Mouse (Mus musculus) MEL (cell line): ENCODE measurements around the gene Smchd1. TPM values are rescaled to one million over a fixed set of nuclear protein-coding genes. Genes with fewer than 3 reads are reported as not detected.
"Not testable (repeated sequence)": the region's sequence is repeated elsewhere in the genome, so short reads cannot be mapped to it uniquely, and the experiment has no call there.

Experiments
- DNase-seq: peaks from one replicate; pipeline ENCODE4 v3.0.0; 2011; ENCODE audit warnings: low read depth, low spot score
- H3K27ac ChIP-seq: 2 replicates; pipeline ENCODE4 v1.5.1; 2012; ENCODE audit warnings: low read depth, mild to moderate bottlenecking, control low read depth, low read length, moderate library complexity; ENCODE audit not compliant: control insufficient read depth
- H3K27me3 ChIP-seq, 2 experiments: fragments of 150-350 bp in 1 of 2; sonication (generic) in 1 of 2; 2 replicates each; pipeline ENCODE4 v1.6.1; 2012; ENCODE audit warnings: low read length in 2 of 2, mild to moderate bottlenecking in 2 of 2, improper control_type of control experiment in 1 of 2, moderate library complexity in 1 of 2; ENCODE audit not compliant: insufficient read depth in 2 of 2, control insufficient read depth in 1 of 2
- H3K36me3 ChIP-seq, 2 experiments: 2 replicates each; pipeline ENCODE4 v1.6.1; 2012 to 2014; ENCODE audit warnings: low read length in 2 of 2, improper control_type of control experiment in 1 of 2, inconsistent platforms in 1 of 2, mild to moderate bottlenecking in 1 of 2; ENCODE audit not compliant: insufficient read depth in 2 of 2, control insufficient read depth in 1 of 2
- H3K4me1 ChIP-seq, 2 experiments: fragments of 150-350 bp in 1 of 2; sonication (generic) in 1 of 2; 2 replicates each; pipeline ENCODE4 v1.6.1; 2012; ENCODE audit warnings: low read length in 2 of 2, improper control_type of control experiment in 1 of 2, mild to moderate bottlenecking in 1 of 2; ENCODE audit not compliant: insufficient read depth in 2 of 2, control insufficient read depth in 1 of 2
- H3K4me3 ChIP-seq, 2 experiments: fragments of 150-350 bp in 1 of 2; sonication (generic) in 1 of 2; 2 replicates each; pipeline ENCODE4 v1.5.1; 2012; ENCODE audit warnings: low read depth in 2 of 2, low read length in 2 of 2, mild to moderate bottlenecking in 2 of 2, moderate library complexity in 2 of 2, control low read depth in 1 of 2, improper control_type of control experiment in 1 of 2; ENCODE audit not compliant: control insufficient read depth in 1 of 2, insufficient read depth in 1 of 2
- H3K79me2 ChIP-seq: 2 replicates; pipeline ENCODE4 v1.6.1; 2012; ENCODE audit warnings: mild to moderate bottlenecking, low read length, moderate library complexity; ENCODE audit not compliant: control insufficient read depth, poor library complexity, insufficient read depth
- H3K9ac ChIP-seq: 2 replicates; pipeline ENCODE4 v1.6.1; 2012; ENCODE audit warnings: low read depth, mild to moderate bottlenecking, control low read depth, low read length, moderate library complexity; ENCODE audit not compliant: control insufficient read depth, poor library complexity, severe bottlenecking
- H3K9me3 ChIP-seq: fragments of 150-350 bp; sonication (generic); replicated peaks from 2 replicates; pipeline ENCODE4 v1.6.1; 2012; ENCODE audit warnings: mild to moderate bottlenecking, low read length, improper control_type of control experiment, moderate library complexity; ENCODE audit not compliant: insufficient read depth
- BHLHE40 ChIP-seq: IDR thresholded peaks from 2 replicates; pipeline ENCODE4 v1.6.1; 2012; ENCODE audit warnings: low read depth, mild to moderate bottlenecking, inconsistent platforms, low read length, improper control_type of control experiment, borderline replicate concordance
- CHD1 ChIP-seq: IDR thresholded peaks from 2 replicates; pipeline ENCODE4 v1.6.1; 2012; ENCODE audit warnings: low read depth, mild to moderate bottlenecking, inconsistent platforms, low read length, improper control_type of control experiment
- CTCF ChIP-seq, 3 experiments: IDR thresholded peaks in 2 of 3; conservative IDR thresholded peaks in 1 of 3; 2 replicates each; pipeline ENCODE4 v1.5.1; 2011 to 2012; ENCODE audit warnings: low read length in 3 of 3, low read depth in 2 of 3, mild to moderate bottlenecking in 2 of 3, improper control_type of control experiment in 1 of 3, inconsistent platforms in 1 of 3, mixed read lengths in 1 of 3, moderate library complexity in 1 of 3; ENCODE audit not compliant: control insufficient read depth in 1 of 3, insufficient read depth in 1 of 3, poor library complexity in 1 of 3, severe bottlenecking in 1 of 3
- ELF1 ChIP-seq: IDR thresholded peaks from 2 replicates; pipeline ENCODE4 v1.6.1; 2014; ENCODE audit warnings: low read depth, mild to moderate bottlenecking, inconsistent platforms, low read length, improper control_type of control experiment, moderate library complexity
- EP300 ChIP-seq, 2 experiments: IDR thresholded peaks; 2 replicates each; pipeline ENCODE4 v1.6.1; 2011; ENCODE audit warnings: improper control_type of control experiment in 2 of 2, low read length in 2 of 2, low read depth in 1 of 2, mild to moderate bottlenecking in 1 of 2
- ETS1 ChIP-seq: IDR thresholded peaks from 2 replicates; pipeline ENCODE4 v1.6.1; 2012; ENCODE audit warnings: low read depth, mild to moderate bottlenecking, inconsistent platforms, low read length, improper control_type of control experiment, moderate library complexity
- MAZ ChIP-seq: IDR thresholded peaks from 2 replicates; pipeline ENCODE4 v1.6.1; 2012; ENCODE audit warnings: low read depth, mild to moderate bottlenecking, inconsistent platforms, low read length, improper control_type of control experiment
- MXI1 ChIP-seq: IDR thresholded peaks from 2 replicates; pipeline ENCODE4 v1.6.1; 2011; ENCODE audit warnings: mild to moderate bottlenecking, low read depth, low read length, improper control_type of control experiment
- MYC ChIP-seq: IDR thresholded peaks from 2 replicates; pipeline ENCODE4 v1.6.1; 2011; ENCODE audit warnings: low read depth, mild to moderate bottlenecking, low read length, improper control_type of control experiment, moderate library complexity
- NELFE ChIP-seq: IDR thresholded peaks from 2 replicates; pipeline ENCODE4 v1.6.1; 2011; ENCODE audit warnings: low read depth, low read length, improper control_type of control experiment
- NRF1 ChIP-seq: IDR thresholded peaks from 2 replicates; pipeline ENCODE4 v1.6.1; 2014; ENCODE audit warnings: low read depth, mild to moderate bottlenecking, inconsistent platforms, low read length, improper control_type of control experiment, moderate library complexity; ENCODE audit not compliant: poor library complexity, insufficient read depth, severe bottlenecking
- POLR2A ChIP-seq, 2 experiments: IDR thresholded peaks; 2 replicates each; pipeline ENCODE4 v1.6.1; 2011 to 2012; ENCODE audit warnings: low read length in 2 of 2, mild to moderate bottlenecking in 2 of 2, control low read depth in 1 of 2, improper control_type of control experiment in 1 of 2, low read depth in 1 of 2, moderate library complexity in 1 of 2; ENCODE audit not compliant: control insufficient read depth in 1 of 2, insufficient read depth in 1 of 2, poor library complexity in 1 of 2
- POLR2AphosphoS2 ChIP-seq: IDR thresholded peaks from 2 replicates; pipeline ENCODE4 v1.6.1; 2011; ENCODE audit warnings: low read length, improper control_type of control experiment
- SIN3A ChIP-seq: IDR thresholded peaks from 2 replicates; pipeline ENCODE4 v1.6.1; 2012; ENCODE audit warnings: low read length, improper control_type of control experiment, inconsistent platforms
- SMC3 ChIP-seq: IDR thresholded peaks from 2 replicates; pipeline ENCODE4 v1.6.1; 2011; ENCODE audit warnings: low read depth, low read length, improper control_type of control experiment
- TAL1 ChIP-seq: IDR thresholded peaks from 2 replicates; pipeline ENCODE4 v1.6.1; 2012; ENCODE audit warnings: mild to moderate bottlenecking, inconsistent platforms, low read length, moderate library complexity, mixed read lengths
- TBP ChIP-seq: IDR thresholded peaks from 2 replicates; pipeline ENCODE4 v1.8.0; 2011; ENCODE audit warnings: low read depth, low read length, improper control_type of control experiment
- TCF12 ChIP-seq: IDR thresholded peaks from 2 replicates; pipeline ENCODE4 v1.6.1; 2014; ENCODE audit warnings: low read depth, mild to moderate bottlenecking, inconsistent platforms, low read length, improper control_type of control experiment, moderate library complexity
- UBTF ChIP-seq: IDR thresholded peaks from 2 replicates; pipeline ENCODE4 v1.6.1; 2012; ENCODE audit warnings: low read depth, mild to moderate bottlenecking, inconsistent platforms, low read length, improper control_type of control experiment, moderate library complexity, borderline replicate concordance; ENCODE audit not compliant: insufficient read depth
- USF2 ChIP-seq, 2 experiments: IDR thresholded peaks; 2 replicates each; pipeline ENCODE4 v1.6.1; 2011 to 2012; ENCODE audit warnings: improper control_type of control experiment in 2 of 2, low read length in 2 of 2, borderline replicate concordance in 1 of 2, inconsistent platforms in 1 of 2, low read depth in 1 of 2, mild to moderate bottlenecking in 1 of 2; ENCODE audit not compliant: insufficient read depth in 1 of 2
- ZC3H11A ChIP-seq: IDR thresholded peaks from 2 replicates; pipeline ENCODE4 v1.6.1; 2012; ENCODE audit warnings: low read depth, mild to moderate bottlenecking, inconsistent platforms, low read length, improper control_type of control experiment
- polyA plus RNA-seq, 2 experiments: library from polyadenylated mRNA; stranded (reverse) in 1 of 2; unstranded in 1 of 2; fragments of >175 nt in 1 of 2; fragments of >200 nt in 1 of 2; gene quantifications; 2 replicates each; pipeline versions ENCODE4 v1.2.1 to v1.2.4; 2012; ENCODE audit warnings: low replicate concordance in 2 of 2, low read depth in 1 of 2; ENCODE audit not compliant: insufficient read length in 2 of 2, insufficient read depth in 1 of 2, missing spikeins in 1 of 2
- total RNA-seq: library from RNA; depleted of rRNA; stranded (reverse); fragments of 300-350 nt; gene quantifications from 2 replicates; pipeline ENCODE4 v1.2.3, GENCODE M21; 2012

Smchd1 gene
- total and polyA plus RNA-seq, 3 experiments: 43.6 to 164 (median 45.7) TPM

GRCm38 (mm10) chr17:71444126-71444525 lies 31.0 kb downstream of the Smchd1 start:
- no peaks in the 10 kb centered on the region for H3K9me3 ChIP-seq
- H3K27ac ChIP-seq: no peak overlapping the region
- no peaks in the 10 kb centered on the region for H3K27me3 ChIP-seq
- no peak overlapping the region for H3K4me3 ChIP-seq
- H3K36me3 ChIP-seq: peaks cover 0 to 44% of the 10 kb centered on the region in 2 experiments; a peak in 2 of 4 replicates
- H3K9ac ChIP-seq: no peak overlapping the region
- no peaks in the 10 kb centered on the region for H3K4me1 ChIP-seq
- H3K79me2 ChIP-seq: no peaks in the 10 kb centered on the region
- no peak for DNase-seq
- no peak for TF ChIP-seq ELF1
- no peak for TF ChIP-seq SIN3A
- no peak for TF ChIP-seq MXI1
- no peak for TF ChIP-seq POLR2A (IDR thresholded peaks at IDR 0.05; ENCODE audit: control insufficient read depth in 1 of 2, insufficient read depth in 1 of 2, low read depth in 1 of 2, low read length in 2 of 2, poor library complexity in 1 of 2)
- no peak for TF ChIP-seq POLR2AphosphoS2
- TF ChIP-seq TBP: no peak
- no peak for TF ChIP-seq CHD1
- no peak for TF ChIP-seq TCF12
- TF ChIP-seq EP300 (IDR thresholded peaks at IDR 0.05; ENCODE audit: low read depth in 1 of 2, low read length in 2 of 2): no peak
- no peak for TF ChIP-seq SMC3
- no peak for TF ChIP-seq UBTF
- TF ChIP-seq MAZ: no peak
- no peak for TF ChIP-seq ETS1
- TF ChIP-seq ZC3H11A: no peak
- TF ChIP-seq BHLHE40: no peak
- TF ChIP-seq TAL1: no peak
- TF ChIP-seq, all 39 proteins: peak for 0

- Histone ChIP-seq H3K9me3 (no peaks in the 10 kb centered on the region), H3K9ac (no peak overlapping the region), H3K27ac (no peak overlapping the region), H3K4me3 (no peak overlapping the region), H3K4me1 (no peaks in the 10 kb centered on the region), H3K36me3 (peaks cover 0 to 42% of the 10 kb centered on the region in 2 experiments; a peak in 2 of 4 replicates), H3K27me3 (no peaks in the 10 kb centered on the region), H3K79me2 (no peaks in the 10 kb centered on the region)
- DNase-seq: no peak
- TF ChIP-seq CTCF (IDR thresholded peaks at IDR 0.05 in 2 of 3, conservative IDR thresholded peaks at IDR 0.05 in 1 of 3; ENCODE audit: control insufficient read depth in 1 of 3, insufficient read depth in 1 of 3, low read depth in 2 of 3, low read length in 3 of 3, poor library complexity in 1 of 3, severe bottlenecking in 1 of 3): no peak
- no peak for TF ChIP-seq NELFE
- TF ChIP-seq NRF1: no peak
- TF ChIP-seq UBTF: no peak
- no peak for TF ChIP-seq CHD1
- no peak for TF ChIP-seq MYC
- no peak for TF ChIP-seq USF2 (IDR thresholded peaks at IDR 0.05; ENCODE audit: borderline replicate concordance in 1 of 2, insufficient read depth in 1 of 2, low read depth in 1 of 2, low read length in 2 of 2)
- TF ChIP-seq MXI1: no peak
These were observed 31.9 kb downstream of the Smchd1 start for GRCm38 (mm10) chr17:71443273-71443672.

GRCm38 (mm10) chr17:71422502-71422901 lies 52.6 kb downstream of the Smchd1 start:
- not testable (repeated sequence) for H3K4me3 ChIP-seq, H3K9ac ChIP-seq, H3K9me3 ChIP-seq, H3K27me3 ChIP-seq, H3K4me1 ChIP-seq, H3K27ac ChIP-seq, DNase-seq, H3K79me2 ChIP-seq
- peaks cover 3 to 20% of the 10 kb centered on the region in 2 experiments for H3K36me3 ChIP-seq
